Mouse (Mus musculus) hindbrain, embryonic 11.5 days (tissue): ENCODE data around the gene Angptl2. TPM values are rescaled to one million over a fixed set of nuclear protein-coding genes. Genes with fewer than 3 reads are reported as not detected.

Experiments
- ATAC-seq: fragments of 200-750 bp; cut with Nextera tagmentation; 2 replicates; pipeline ENCODE4 v1.8.0; 2017; ENCODE audit warnings: mild to moderate bottlenecking, moderate TSS enrichment, moderate library complexity; ENCODE audit not compliant: low FRiP score
- DNase-seq: peaks from one replicate; pipeline ENCODE4 v3.0.0-alpha.2; 2015; ENCODE audit warnings: low spot score
- H3K27ac ChIP-seq: fragments of 300-500 bp; sonication (generic); 2 replicates; pipeline ENCODE4 v1.5.1; 2014; ENCODE audit warnings: mild to moderate bottlenecking, low read depth, low read length
- H3K27me3 ChIP-seq: fragments of 300-500 bp; sonication (generic); 2 replicates; pipeline ENCODE4 v1.6.1; 2014; ENCODE audit warnings: mild to moderate bottlenecking, low read length, moderate library complexity, mixed read lengths; ENCODE audit not compliant: control insufficient read depth, insufficient read depth
- H3K36me3 ChIP-seq: fragments of 300-500 bp; sonication (generic); 2 replicates; pipeline ENCODE4 v1.6.1; 2014; ENCODE audit warnings: mild to moderate bottlenecking, low read length, moderate library complexity, mixed read lengths; ENCODE audit not compliant: control insufficient read depth, insufficient read depth
- H3K4me1 ChIP-seq: fragments of 300-500 bp; sonication (generic); replicated peaks from 2 replicates; pipeline ENCODE4 v1.6.1; 2014; ENCODE audit warnings: low read length, mixed read lengths; ENCODE audit not compliant: control insufficient read depth, insufficient read depth
- H3K4me2 ChIP-seq: fragments of 300-500 bp; sonication (generic); replicated peaks from 2 replicates; pipeline ENCODE4 v1.6.1; 2014; ENCODE audit warnings: mild to moderate bottlenecking, low read depth, low read length
- H3K4me3 ChIP-seq: fragments of 300-500 bp; sonication (generic); 2 replicates; pipeline ENCODE4 v1.5.1; 2014; ENCODE audit warnings: low read depth, low read length
- H3K9ac ChIP-seq: fragments of 300-500 bp; sonication (generic); 2 replicates; pipeline ENCODE4 v1.6.1; 2014; ENCODE audit warnings: low read depth, low read length
- H3K9me3 ChIP-seq: fragments of 300-500 bp; sonication (generic); 2 replicates; pipeline ENCODE4 v1.6.1; 2016; ENCODE audit warnings: low read length; ENCODE audit not compliant: control insufficient read depth
- WGBS: fragments of 180-500 bp; shearing (Covaris S2); extraction: QIAGEN DNeasy Blood & Tissue Kit; methylation state at CpG from one replicate; pipeline ENCODE4 v1.1.7; 2014; 5-methylcytosine and 5-hydroxymethylcytosine counted together
- polyA plus RNA-seq: library from polyadenylated mRNA; unstranded; fragments of >200 nt; fragmentation: Nextera tagmentation; extraction: Ambion mirVana; gene quantifications from 2 replicates; pipeline ENCODE4 v1.2.1, GENCODE M21; 2014

The Angptl2 gene
- polyA plus RNA-seq, 1 experiment from 2014 or later, result 19.9 TPM

- 83% methylated on average over 1 of the region's 1 CpGs for WGBS
- Histone ChIP-seq H3K4me2 (no peak overlapping the region), H3K36me3 (no peaks in the 10 kb centered on the region), H3K4me3 (no peak overlapping the region), H3K27ac (no peak overlapping the region), H3K9ac (no peak overlapping the region), H3K9me3 (no peaks in the 10 kb centered on the region), H3K27me3 (no peaks in the 10 kb centered on the region), H3K4me1 (no peaks in the 10 kb centered on the region)
- DNase-seq (no peak), ATAC-seq (no peak)
These were observed 51.2 kb downstream of the Angptl2 start for GRCm38 (mm10) chr2:33267075-33267474.

GRCm38 (mm10) chr2:33268384-33269131, 52.7 kb downstream of the Angptl2 start:
- ATAC-seq (no peak), DNase-seq (no peak)
- Histone ChIP-seq H3K36me3 (no peaks in the 10 kb centered on the region), H3K4me1 (no peaks in the 10 kb centered on the region), H3K9ac (no peak overlapping the region), H3K4me3 (no peak overlapping the region), H3K4me2 (no peak overlapping the region), H3K27ac (no peak overlapping the region), H3K27me3 (no peaks in the 10 kb centered on the region), H3K9me3 (no peaks in the 10 kb centered on the region)
- WGBS, result 72% methylated on average over 6 of the region's 6 CpGs

- Histone ChIP-seq H3K4me1 (no peaks in the 10 kb centered on the region), H3K27me3 (no peaks in the 10 kb centered on the region), H3K27ac (no peak overlapping the region), H3K9me3 (no peaks in the 10 kb centered on the region), H3K4me2 (no peak overlapping the region), H3K9ac (no peak overlapping the region), H3K4me3 (no peak overlapping the region), H3K36me3 (no peaks in the 10 kb centered on the region)
- ATAC-seq (no peak), DNase-seq (no peak)
- 86% methylated on average over 2 of the region's 2 CpGs for WGBS
These were observed 53.2 kb downstream of the Angptl2 start for GRCm38 (mm10) chr2:33269132-33269493.

GRCm38 (mm10) chr2:33270569-33270968, 54.7 kb downstream of the Angptl2 start:
- no peak overlapping the region for H3K9ac ChIP-seq
- H3K4me1 ChIP-seq, result no peaks in the 10 kb centered on the region
- WGBS, result 97% methylated on average over 2 of the region's 2 CpGs
- ATAC-seq, result no peak
- no peaks in the 10 kb centered on the region for H3K9me3 ChIP-seq
- no peak overlapping the region for H3K27ac ChIP-seq
- H3K4me3 ChIP-seq, result no peak overlapping the region
- no peak overlapping the region for H3K4me2 ChIP-seq
- no peaks in the 10 kb centered on the region for H3K36me3 ChIP-seq
- no peaks in the 10 kb centered on the region for H3K27me3 ChIP-seq
- no peak for DNase-seq

GRCm38 (mm10) chr2:33271511-33271910, 55.6 kb downstream of the Angptl2 start:
- H3K9me3 ChIP-seq, result no peaks in the 10 kb centered on the region
- no peak overlapping the region for H3K27ac ChIP-seq
- DNase-seq (no peak), ATAC-seq (no peak)
- 79% methylated on average over 1 of the region's 1 CpGs for WGBS
- no peak overlapping the region for H3K4me2 ChIP-seq
- no peaks in the 10 kb centered on the region for H3K27me3 ChIP-seq
- H3K9ac ChIP-seq, result no peak overlapping the region
- no peaks in the 10 kb centered on the region for H3K4me1 ChIP-seq
- H3K36me3 ChIP-seq, result no peaks in the 10 kb centered on the region
- no peak overlapping the region for H3K4me3 ChIP-seq

GRCm38 (mm10) chr2:33272665-33273439, 57.0 kb downstream of the Angptl2 start:
- no peaks in the 10 kb centered on the region for H3K4me1 ChIP-seq
- DNase-seq, result no peak

GRCm38 (mm10) chr2:33274719-33275490, 59.0 kb downstream of the Angptl2 start:
- no peak for DNase-seq
- Histone ChIP-seq H3K4me3 (no peak overlapping the region), H3K36me3 (no peaks in the 10 kb centered on the region), H3K4me1 (no peaks in the 10 kb centered on the region), H3K27me3 (no peaks in the 10 kb centered on the region), H3K27ac (no peak overlapping the region), H3K9me3 (no peaks in the 10 kb centered on the region), H3K4me2 (no peak overlapping the region), H3K9ac (no peak overlapping the region)
- WGBS, result 90% methylated on average over 12 of the region's 12 CpGs
- ATAC-seq, result no peak

More at GRCm38 (mm10) chr2:33272665-33273439, 57.0 kb downstream of the Angptl2 start:
- Histone ChIP-seq H3K27me3 (no peaks in the 10 kb centered on the region), H3K4me3 (no peak overlapping the region), H3K4me2 (no peak overlapping the region), H3K9me3 (no peaks in the 10 kb centered on the region), H3K9ac (no peak overlapping the region), H3K27ac (no peak overlapping the region), H3K36me3 (no peaks in the 10 kb centered on the region)
- ATAC-seq, result no peak
- 79% methylated on average over 4 of the region's 4 CpGs for WGBS

- Histone ChIP-seq H3K4me1 (no peaks in the 10 kb centered on the region), H3K9ac (no peak overlapping the region), H3K36me3 (no peaks in the 10 kb centered on the region), H3K27ac (no peak overlapping the region), H3K4me3 (no peak overlapping the region), H3K9me3 (no peaks in the 10 kb centered on the region), H3K4me2 (no peak overlapping the region), H3K27me3 (no peaks in the 10 kb centered on the region)
- DNase-seq, result no peak
- ATAC-seq, result no peak
- 91% methylated on average over 10 of the region's 10 CpGs for WGBS
These were observed 63.9 kb downstream of the Angptl2 start for GRCm38 (mm10) chr2:33279758-33280157.
